Mouse (Mus musculus) monocyte, adult 2 months (primary cell): ENCODE results near the gene Ffar2.
"Not testable (repeated sequence)": the region's sequence is repeated elsewhere in the genome, so short reads cannot be mapped to it uniquely, and the experiment has no call there.

Experiments used
- DNase-seq, 2 experiments: peaks; one replicate each; pipeline ENCODE4 v3.0.0; 2022; ENCODE audit warnings: low spot score in 2 of 2, low read depth in 1 of 2

Ffar2 gene

GRCm38 (mm10) chr7:30823675-30824074 is at the start of gene Ffar2:
TSS of gene Ffar2 (minus strand) at chr7:30823775.
- no peak for DNase-seq

- peak in 1 of 2 experiments; percentile 66 for DNase-seq
Observed at GRCm38 (mm10) chr7:30873083-30873482, 49.5 kb upstream of the Ffar2 start.

GRCm38 (mm10) chr7:30863386-30863785 is 39.8 kb upstream of the Ffar2 start:
- DNase-seq: no peak

GRCm38 (mm10) chr7:30861464-30861863 is 37.9 kb upstream of the Ffar2 start, which contains the start of gene Ffar1:
TSS of gene Ffar1 (minus strand) at chr7:30861564.
- no peak for DNase-seq

GRCm38 (mm10) chr7:30859635-30860402 is 36.2 kb upstream of the Ffar2 start:
- DNase-seq: no peak

GRCm38 (mm10) chr7:30859290-30859634 is 35.7 kb upstream of the Ffar2 start:
- DNase-seq: peak in 1 of 2 experiments; percentile 55

- no peak for DNase-seq
Observed at GRCm38 (mm10) chr7:30857746-30858145, 34.2 kb upstream of the Ffar2 start.

GRCm38 (mm10) chr7:30856078-30856477 is 32.5 kb upstream of the Ffar2 start, which contains the start of gene Ffar3:
TSS of gene Ffar3 (minus strand) at chr7:30856178.
- DNase-seq: no peak

- no peak for DNase-seq
Observed at GRCm38 (mm10) chr7:30851421-30851820, 27.8 kb upstream of the Ffar2 start.

- no peak for DNase-seq
Observed at GRCm38 (mm10) chr7:30847934-30848333, 24.4 kb upstream of the Ffar2 start.

GRCm38 (mm10) chr7:30847386-30847785 is 23.8 kb upstream of the Ffar2 start:
- no peak for DNase-seq

- no peak for DNase-seq
Observed at GRCm38 (mm10) chr7:30846505-30847053, 23.0 kb upstream of the Ffar2 start.

- no peak for DNase-seq
Observed at GRCm38 (mm10) chr7:30844676-30845297, 21.2 kb upstream of the Ffar2 start.

GRCm38 (mm10) chr7:30842092-30842491 is 18.5 kb upstream of the Ffar2 start:
- DNase-seq: no peak

GRCm38 (mm10) chr7:30841379-30841778 is 17.8 kb upstream of the Ffar2 start:
- no peak for DNase-seq

- DNase-seq: no peak
Observed at GRCm38 (mm10) chr7:30840306-30840705, 16.7 kb upstream of the Ffar2 start.

- DNase-seq: no peak
Observed at GRCm38 (mm10) chr7:30837277-30837676, 13.7 kb upstream of the Ffar2 start.

GRCm38 (mm10) chr7:30832684-30833083 is 9.1 kb upstream of the Ffar2 start:
- not testable (repeated sequence) for DNase-seq

- no peak for DNase-seq
Observed at GRCm38 (mm10) chr7:30832261-30832660, 8.7 kb upstream of the Ffar2 start.

GRCm38 (mm10) chr7:30829428-30829827 is 5.9 kb upstream of the Ffar2 start:
- no peak for DNase-seq

- not testable (repeated sequence) for DNase-seq
Observed at GRCm38 (mm10) chr7:30828871-30829270, 5.3 kb upstream of the Ffar2 start.

GRCm38 (mm10) chr7:30826660-30827059 is 3.1 kb upstream of the Ffar2 start:
- DNase-seq: no peak
